Mouse (Mus musculus) lung, adult 2 months (tissue): ENCODE data around the gene Hist2h3b. TPM values are rescaled to one million over a fixed set of nuclear protein-coding genes. Genes with fewer than 3 reads are reported as not detected.

ENCODE experiments used
- DNase-seq: peaks from one replicate; pipeline ENCODE4 v3.0.0; 2022
- H3K4me1 ChIP-seq: fragments of 200-500 bp; 2 replicates; pipeline ENCODE4 v1.6.1; 2011; ENCODE audit warnings: low read length; ENCODE audit not compliant: control insufficient read depth, insufficient read depth
- H3K4me3 ChIP-seq: fragments of 200-500 bp; replicated peaks from 2 replicates; pipeline ENCODE3; 2011; ENCODE audit warnings: low read depth, mild to moderate bottlenecking, control low read depth, low read length; ENCODE audit errors: extremely low read depth
- CTCF ChIP-seq: fragments of 200-500 bp; IDR thresholded peaks from 2 replicates; pipeline ENCODE4 v1.5.1; 2011; ENCODE audit warnings: mild to moderate bottlenecking, low read length, control low read depth; ENCODE audit not compliant: insufficient read depth
- POLR2A ChIP-seq: fragments of 200-500 bp; IDR thresholded peaks from 2 replicates; pipeline ENCODE4 v1.6.1; 2011; ENCODE audit warnings: low read depth, mild to moderate bottlenecking, control low read depth, low read length, borderline replicate concordance; ENCODE audit errors: extremely low read depth
- WGBS: fragments of 180-500 bp; shearing (Covaris S2); methylation state at CpG from one replicate; pipeline ENCODE4 v1.1.7; 2018; 5-methylcytosine and 5-hydroxymethylcytosine counted together
- polyA plus RNA-seq: library from polyadenylated mRNA; depleted of rRNA; stranded (reverse); fragments of >200 nt; gene quantifications from 2 replicates; pipeline ENCODE4 v1.2.3, GENCODE M21; 2012; rRNA removed

The Hist2h3b gene
- polyA plus RNA-seq, 1 experiment = 33.2 TPM

GRCm38 (mm10) chr3:96293368-96293767 lies 24.9 kb downstream of the Hist2h3b start:
- WGBS = 49% methylated on average over 5 of the region's 5 CpGs
- Histone ChIP-seq H3K4me1 (no peaks in the 10 kb centered on the region), H3K4me3 (no peak overlapping the region)
- TF ChIP-seq CTCF (no peak), POLR2A (no peak)
- no peak for DNase-seq

GRCm38 (mm10) chr3:96293787-96294186 lies 25.3 kb downstream of the Hist2h3b start, which contains the start of gene Fcgr1:
TSS of gene Fcgr1 (minus strand) at chr3:96293969.
- no peak for TF ChIP-seq POLR2A
- no peak for TF ChIP-seq CTCF
- 62% methylated on average over 4 of the region's 4 CpGs for WGBS
- no peak within 1 kb of the TSS for H3K4me3 ChIP-seq
- H3K4me1 ChIP-seq = no peaks in the 10 kb centered on the region
- no peak for DNase-seq

GRCm38 (mm10) chr3:96298360-96298759 lies 29.9 kb downstream of the Hist2h3b start:
- TF ChIP-seq POLR2A = no peak
- TF ChIP-seq CTCF = no peak
- DNase-seq = no peak
- Histone ChIP-seq H3K4me1 (no peaks in the 10 kb centered on the region), H3K4me3 (no peak overlapping the region)
- WGBS = 90% methylated on average over 4 of the region's 4 CpGs

GRCm38 (mm10) chr3:96299562-96299961 lies 31.1 kb downstream of the Hist2h3b start:
- TF ChIP-seq POLR2A (no peak), CTCF (no peak)
- H3K4me3 ChIP-seq = no peak overlapping the region
- no peaks in the 10 kb centered on the region for H3K4me1 ChIP-seq
- no peak for DNase-seq
- 99% methylated on average over 2 of the region's 2 CpGs for WGBS

GRCm38 (mm10) chr3:96300706-96301529 lies 32.5 kb downstream of the Hist2h3b start:
- DNase-seq = no peak
- TF ChIP-seq CTCF (no peak), POLR2A (no peak)
- Histone ChIP-seq H3K4me3 (peak overlapping the region; percentile 51), H3K4me1 (no peaks in the 10 kb centered on the region)
- 49% methylated on average over 26 of the region's 26 CpGs for WGBS

- no peaks in the 10 kb centered on the region for H3K4me1 ChIP-seq
- 81% methylated on average over 5 of the region's 5 CpGs for WGBS
- DNase-seq = no peak
- TF ChIP-seq POLR2A (no peak), CTCF (no peak)
- no peak overlapping the region for H3K4me3 ChIP-seq
Measured at GRCm38 (mm10) chr3:96302076-96302475, 33.6 kb downstream of the Hist2h3b start.

GRCm38 (mm10) chr3:96306506-96306905 lies 38.1 kb downstream of the Hist2h3b start:
- Histone ChIP-seq H3K4me3 (no peak overlapping the region), H3K4me1 (no peaks in the 10 kb centered on the region)
- TF ChIP-seq POLR2A (no peak), CTCF (no peak)
- DNase-seq = no peak
- WGBS = 52% methylated on average over 9 of the region's 9 CpGs

- no peak for DNase-seq
- H3K4me1 ChIP-seq = no peaks in the 10 kb centered on the region
- TF ChIP-seq CTCF = no peak
- no peak for TF ChIP-seq POLR2A
- WGBS = 45% methylated on average over 3 of the region's 3 CpGs
- H3K4me3 ChIP-seq = no peak overlapping the region
Measured at GRCm38 (mm10) chr3:96309441-96309840, 41.0 kb downstream of the Hist2h3b start.

- no peak overlapping the region for H3K4me3 ChIP-seq
- 57% methylated on average over 8 of the region's 8 CpGs for WGBS
Measured at GRCm38 (mm10) chr3:96312341-96313098, 44.1 kb downstream of the Hist2h3b start.

More at GRCm38 (mm10) chr3:96312341-96313098, 44.1 kb downstream of the Hist2h3b start:
- H3K4me1 ChIP-seq = no peaks in the 10 kb centered on the region
- no peak for DNase-seq
- TF ChIP-seq POLR2A (no peak), CTCF (no peak)

Other genes starting within 250 kb of the Hist2h3b start
- gene Vps45, start 210.2 kb upstream of the Hist2h3b start, polyA plus RNA-seq = 3.6 and 4.7 TPM in 2 replicates
- 25.6 and 38.7 TPM in 2 replicates for gene Otud7b, start 164.1 kb upstream of the Hist2h3b start, polyA plus RNA-seq
- 8.0 and 10.5 TPM in 2 replicates for gene Mtmr11, start 106.7 kb upstream of the Hist2h3b start, polyA plus RNA-seq
- gene Sf3b4, start 96.3 kb upstream of the Hist2h3b start, polyA plus RNA-seq = 66.2 and 71.6 TPM in 2 replicates
- 1.5 and 1.6 TPM in 2 replicates for gene Sv2a, start 87.5 kb upstream of the Hist2h3b start, polyA plus RNA-seq
- gene Bola1, start 48.9 kb upstream of the Hist2h3b start, polyA plus RNA-seq = 61.3 and 70.4 TPM in 2 replicates
- 1.2 and 2.7 TPM in 2 replicates for gene Hist2h2ab, start 48.8 kb upstream of the Hist2h3b start, polyA plus RNA-seq
- 6.0 and 7.1 TPM in 2 replicates for gene Hist2h2ac, start 47.8 kb upstream of the Hist2h3b start, polyA plus RNA-seq
- 4.2 and 6.2 TPM in 2 replicates for gene Hist2h2be, start 47.5 kb upstream of the Hist2h3b start, polyA plus RNA-seq
- 17.3 and 35.2 TPM in 2 replicates for gene Hist2h3c2, start 29.5 kb upstream of the Hist2h3b start, polyA plus RNA-seq
- gene Hist2h2aa2, start 28.4 kb upstream of the Hist2h3b start, polyA plus RNA-seq = 38.5 and 132 TPM in 2 replicates
- 203 and 266 TPM in 2 replicates for gene Hist2h2aa1, start 23.2 kb upstream of the Hist2h3b start, polyA plus RNA-seq
- gene Hist2h3c1, start 22.0 kb upstream of the Hist2h3b start, polyA plus RNA-seq = not detected in 2 replicates
- 5.1 and 5.6 TPM in 2 replicates for gene Hist2h4, start 5.3 kb upstream of the Hist2h3b start, polyA plus RNA-seq
- 1.1 and 1.8 TPM in 2 replicates for gene Hist2h2bb, start 1.1 kb downstream of the Hist2h3b start, polyA plus RNA-seq
- gene Fcgr1, start 25.3 kb downstream of the Hist2h3b start, polyA plus RNA-seq = 2.9 and 3.6 TPM in 2 replicates
- not detected in 2 replicates for gene BC107364, start 183.7 kb downstream of the Hist2h3b start, polyA plus RNA-seq